Comparison of ENCODE assay signal across 1 mouse cellular context in the genomic region with DNA sequence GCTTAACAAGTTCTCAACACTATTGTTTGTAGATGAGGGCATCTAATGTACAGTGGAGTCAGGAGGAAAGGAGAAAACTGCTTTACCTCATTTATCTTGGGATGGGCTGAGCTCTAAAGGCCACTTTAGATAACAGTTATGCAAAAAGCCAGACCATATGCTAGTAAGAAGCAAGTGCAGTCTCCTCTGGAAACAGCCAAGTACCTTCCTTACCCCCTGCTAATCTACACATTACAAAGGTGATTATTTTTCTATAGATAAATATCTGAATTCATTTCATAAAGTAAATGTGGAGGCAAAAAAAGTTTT.
A peak's percentile ranks its signal among the peaks of the same experiment; 100 is the strongest.
TF ChIP-seq lines count a peak whose summit lies in the region.

No protein-coding gene starts in this region.

TF ChIP-seq in MEL, 35 proteins besides CTCF, POLR2A, EP300 and RAD21 (continued from another document):
- TF ChIP-seq E2F4 (IDR thresholded peaks at IDR 0.05; ENCODE audit: borderline replicate concordance, low read depth, low read length) = no peak
- TF ChIP-seq TCF12 (IDR thresholded peaks at IDR 0.05; ENCODE audit: low read depth, low read length) = peak; percentile 74
- TF ChIP-seq JUND (IDR thresholded peaks at IDR 0.05; ENCODE audit: low read depth, low read length) = no peak
- TF ChIP-seq ZKSCAN1 (IDR thresholded peaks at IDR 0.05; ENCODE audit: low read depth, low read length) = 0 out of 2 replicates have a peak, but pooled peaks have one; percentile 26
- TF ChIP-seq GABPA (IDR thresholded peaks at IDR 0.05; ENCODE audit: low read depth, low read length) = no peak
- peak; percentile 43; the same call in 1 of the 2 replicates for TF ChIP-seq BHLHE40 (IDR thresholded peaks at IDR 0.05; ENCODE audit: borderline replicate concordance, low read depth, low read length)
- TF ChIP-seq SIN3A (IDR thresholded peaks at IDR 0.05; ENCODE audit: low read length) = peak; percentile 54; the same call in 1 of the 2 replicates
- TF ChIP-seq MYC (IDR thresholded peaks at IDR 0.05; ENCODE audit: low read depth, low read length) = peak; percentile 51; the same call in 1 of the 2 replicates
- no peak for TF ChIP-seq USF2 (IDR thresholded peaks at IDR 0.05; ENCODE audit: borderline replicate concordance in 1 of 2, insufficient read depth in 1 of 2, low read depth in 1 of 2, low read length in 2 of 2)
- peak; percentile 67 for TF ChIP-seq ETS1 (IDR thresholded peaks at IDR 0.05; ENCODE audit: low read depth, low read length)
- no peak for TF ChIP-seq MAX (IDR thresholded peaks at IDR 0.05; ENCODE audit: low read length)
- no peak for TF ChIP-seq ELF1 (IDR thresholded peaks at IDR 0.05; ENCODE audit: low read depth, low read length)
- TF ChIP-seq CHD1 (IDR thresholded peaks at IDR 0.05; ENCODE audit: low read depth, low read length) = 0 out of 2 replicates have a peak, but pooled peaks have one; percentile 73
- no peak for TF ChIP-seq MAFK (IDR thresholded peaks at IDR 0.05; ENCODE audit: borderline replicate concordance, low read depth, low read length)
- TF ChIP-seq MEF2A (IDR thresholded peaks at IDR 0.05; ENCODE audit: extremely low read depth, insufficient replicate concordance, low read depth, low read length, poor library complexity, severe bottlenecking) = no peak
- TF ChIP-seq USF1 (IDR thresholded peaks at IDR 0.05; ENCODE audit: low read depth, low read length) = no peak
- TF ChIP-seq TAL1 (IDR thresholded peaks at IDR 0.05; ENCODE audit: low read length) = no peak
- TF ChIP-seq ZMIZ1 (IDR thresholded peaks at IDR 0.05; ENCODE audit: low read depth, low read length) = no peak
- TF ChIP-seq NRF1 (IDR thresholded peaks at IDR 0.05; ENCODE audit: insufficient read depth, low read depth, low read length, poor library complexity, severe bottlenecking) = no peak
- no peak for TF ChIP-seq HCFC1 (IDR thresholded peaks at IDR 0.05; ENCODE audit: low read depth, low read length)
- no peak for TF ChIP-seq MXI1 (IDR thresholded peaks at IDR 0.05; ENCODE audit: low read depth, low read length)
- TF ChIP-seq SMC3 (IDR thresholded peaks at IDR 0.05; ENCODE audit: low read depth, low read length) = no peak
- TF ChIP-seq RCOR1 (IDR thresholded peaks at IDR 0.05; ENCODE audit: low read depth, low read length) = peak; percentile 62
- peak; percentile 48 for TF ChIP-seq MYB (IDR thresholded peaks at IDR 0.05; ENCODE audit: low read depth, low read length)
